Mouse (Mus musculus) lung, postnatal 0 days (tissue): ENCODE measurements around the gene Olfr308. TPM values are rescaled to one million over a fixed set of nuclear protein-coding genes. Genes with fewer than 3 reads are reported as not detected.
"Not testable (repeated sequence)": the region's sequence is repeated elsewhere in the genome, so short reads cannot be mapped to it uniquely, and the experiment has no call there.

Experiments used
- ATAC-seq: fragments of 200-750 bp; cut with Nextera tagmentation; 2 replicates; pipeline ENCODE4 v1.8.0; 2017; ENCODE audit warnings: moderate library complexity
- DNase-seq: peaks from one replicate; pipeline ENCODE4 v3.0.0-alpha.2; 2016; ENCODE audit warnings: low spot score
- H3K27ac ChIP-seq: fragments of 300-500 bp; sonication (generic); 2 replicates; pipeline ENCODE4 v1.5.1; 2014; ENCODE audit warnings: antibody characterized with exemption, mild to moderate bottlenecking, low read length, mixed read lengths
- H3K27me3 ChIP-seq: fragments of 300-500 bp; sonication (generic); replicated peaks from 2 replicates; pipeline ENCODE4 v1.6.1; 2014; ENCODE audit warnings: low read length, mixed read lengths; ENCODE audit not compliant: insufficient read depth
- H3K36me3 ChIP-seq: fragments of 300-500 bp; sonication (generic); 2 replicates; pipeline ENCODE4 v1.6.1; 2014; ENCODE audit warnings: low read length, mixed read lengths; ENCODE audit not compliant: insufficient read depth
- H3K4me1 ChIP-seq: fragments of 300-500 bp; sonication (generic); 2 replicates; pipeline ENCODE4 v1.6.1; 2014; ENCODE audit warnings: antibody characterized with exemption, low read depth, low read length, mixed read lengths; ENCODE audit not compliant: insufficient read depth
- H3K4me2 ChIP-seq: fragments of 300-500 bp; sonication (generic); replicated peaks from 2 replicates; pipeline ENCODE4 v1.6.1; 2014; ENCODE audit warnings: low read depth, mild to moderate bottlenecking, low read length, moderate library complexity, mixed read lengths
- H3K4me3 ChIP-seq: fragments of 300-500 bp; sonication (generic); 2 replicates; pipeline ENCODE4 v1.5.1; 2014; ENCODE audit warnings: low read depth, low read length
- H3K9ac ChIP-seq: fragments of 300-500 bp; sonication (generic); replicated peaks from 2 replicates; pipeline ENCODE4 v1.6.1; 2014; ENCODE audit warnings: low read depth, mild to moderate bottlenecking
- H3K9me3 ChIP-seq: fragments of 300-500 bp; sonication (generic); 2 replicates; pipeline ENCODE4 v1.6.1; 2016; ENCODE audit warnings: low read length, mixed read lengths
- CTCF ChIP-seq: IDR thresholded peaks from 2 replicates; pipeline ENCODE4 v1.5.1; 2016; ENCODE audit warnings: antibody characterized with exemption, mild to moderate bottlenecking
- EP300 ChIP-seq: IDR thresholded peaks from 2 replicates; pipeline ENCODE4 v1.6.1; 2016; ENCODE audit warnings: antibody characterized with exemption, mild to moderate bottlenecking, control low read depth
- WGBS: fragments of 180-500 bp; shearing (Covaris S2); extraction: QIAGEN DNeasy Blood & Tissue Kit; methylation state at CpG from one replicate; pipeline ENCODE4 v1.1.7; 2014; 5-methylcytosine and 5-hydroxymethylcytosine counted together
- polyA plus RNA-seq: library from polyadenylated mRNA; unstranded; fragments of >200 nt; fragmentation: Nextera tagmentation; extraction: Ambion mirVana; gene quantifications from 2 replicates; pipeline ENCODE4 v1.2.1, GENCODE M21; 2015

Olfr308 gene
- not detected in 2 replicates for polyA plus RNA-seq

GRCm38 (mm10) chr7:86325530-86325929 lies at the start of gene Olfr308:
Gene Olfr308, minus strand, starts transcription at chr7:86325630.
- TF ChIP-seq CTCF, result no peak
- TF ChIP-seq EP300, result no peak
- Histone ChIP-seq H3K9me3 (no peaks in the 10 kb centered on the region), H3K27ac (no peak within 1 kb of the TSS), H3K27me3 (no peaks in the 10 kb centered on the region), H3K36me3 (no peaks in the 10 kb centered on the region), H3K4me3 (no peak within 1 kb of the TSS), H3K9ac (no peak within 1 kb of the TSS), H3K4me1 (no peaks in the 10 kb centered on the region), H3K4me2 (no peak within 1 kb of the TSS)
- ATAC-seq, result no peak
- DNase-seq, result no peak

- Histone ChIP-seq H3K4me1 (no peaks in the 10 kb centered on the region), H3K9me3 (no peaks in the 10 kb centered on the region), H3K36me3 (no peaks in the 10 kb centered on the region), H3K27ac (no peak within 1 kb of the TSS), H3K4me2 (no peak within 1 kb of the TSS), H3K27me3 (no peaks in the 10 kb centered on the region), H3K9ac (no peak within 1 kb of the TSS), H3K4me3 (no peak within 1 kb of the TSS)
- TF ChIP-seq CTCF (no peak), EP300 (no peak)
- no peak for DNase-seq
- ATAC-seq, result no peak
- 77% methylated on average over 1 of the region's 1 CpGs for WGBS
These were observed 41.4 kb upstream of the Olfr308 start, which contains the start of gene Olfr305 for GRCm38 (mm10) chr7:86366828-86367227. Gene Olfr305, minus strand, starts transcription at chr7:86366928.

GRCm38 (mm10) chr7:86346296-86346695 lies 20.9 kb upstream of the Olfr308 start:
- not testable (repeated sequence) for DNase-seq, H3K36me3 ChIP-seq, H3K9me3 ChIP-seq, H3K27ac ChIP-seq, H3K4me2 ChIP-seq, H3K27me3 ChIP-seq, ATAC-seq, H3K4me3 ChIP-seq, H3K9ac ChIP-seq, H3K4me1 ChIP-seq
- 84% methylated on average over 9 of the region's 9 CpGs for WGBS

- no peak for DNase-seq
- TF ChIP-seq CTCF (no peak), EP300 (no peak)
- 58% methylated on average over 3 of the region's 3 CpGs for WGBS
- Histone ChIP-seq H3K9ac (no peak overlapping the region), H3K9me3 (no peaks in the 10 kb centered on the region), H3K4me2 (no peak overlapping the region), H3K4me3 (no peak overlapping the region), H3K27ac (no peak overlapping the region), H3K36me3 (no peaks in the 10 kb centered on the region), H3K27me3 (no peaks in the 10 kb centered on the region), H3K4me1 (no peaks in the 10 kb centered on the region)
- no peak for ATAC-seq
These were observed 18.8 kb upstream of the Olfr308 start for GRCm38 (mm10) chr7:86344253-86344652.

GRCm38 (mm10) chr7:86342881-86343565 lies 17.6 kb upstream of the Olfr308 start:
- Histone ChIP-seq H3K27me3 (no peaks in the 10 kb centered on the region), H3K4me1 (no peaks in the 10 kb centered on the region), H3K4me2 (no peak overlapping the region), H3K4me3 (no peak overlapping the region), H3K36me3 (no peaks in the 10 kb centered on the region), H3K9ac (no peak overlapping the region), H3K27ac (no peak overlapping the region), H3K9me3 (no peaks in the 10 kb centered on the region)
- WGBS, result 73% methylated on average over 14 of the region's 14 CpGs
- ATAC-seq (no peak), DNase-seq (no peak)
- TF ChIP-seq CTCF (no peak), EP300 (no peak)

GRCm38 (mm10) chr7:86337486-86337885 lies 12.1 kb upstream of the Olfr308 start, which contains the start of gene Olfr307:
Gene Olfr307, minus strand, starts transcription at chr7:86337586.
- Histone ChIP-seq H3K4me2 (no peak within 1 kb of the TSS), H3K27ac (no peak within 1 kb of the TSS), H3K4me3 (no peak within 1 kb of the TSS), H3K27me3 (no peaks in the 10 kb centered on the region), H3K9ac (no peak within 1 kb of the TSS), H3K36me3 (no peaks in the 10 kb centered on the region), H3K4me1 (no peaks in the 10 kb centered on the region), H3K9me3 (no peaks in the 10 kb centered on the region)
- TF ChIP-seq CTCF (no peak), EP300 (no peak)
- 72% methylated on average over 1 of the region's 1 CpGs for WGBS
- ATAC-seq, result no peak
- DNase-seq, result no peak
